Mouse (Mus musculus): ENCODE measurements at regions not wholly inside any gene's neighbourhood (a gene's known extent, or its start where the extent isn't known, plus 50 kb on each side); places are given as distances from the start of the nearest gene placed in this dataset.
"Not testable (repeated sequence)": the region's sequence is repeated elsewhere in the genome, so short reads cannot be mapped to it uniquely, and the experiment has no call there.

- no peak for DNase-seq (ENCODE audit: low spot score in 2 of 2)
These were observed 166.9 kb upstream of the Klf4 start for GRCm38 (mm10) chr4:55699161-55699560.

GRCm38 (mm10) chr4:55697108-55697507 is 164.8 kb upstream of the Klf4 start:
- no peak for DNase-seq (ENCODE audit: low spot score in 2 of 2)

- no peak for DNase-seq (ENCODE audit: low spot score in 2 of 2)
These were observed 164.2 kb upstream of the Klf4 start for GRCm38 (mm10) chr4:55696428-55696827.

GRCm38 (mm10) chr4:55695246-55695645 is 163.0 kb upstream of the Klf4 start:
- DNase-seq (ENCODE audit: low spot score in 2 of 2) = no peak

GRCm38 (mm10) chr4:55689479-55689878 is 157.2 kb upstream of the Klf4 start:
- DNase-seq (ENCODE audit: low spot score in 2 of 2) = no peak

- DNase-seq (ENCODE audit: low spot score in 2 of 2) = no peak
These were observed 154.5 kb upstream of the Klf4 start for GRCm38 (mm10) chr4:55686771-55687170.

- no peak for DNase-seq (ENCODE audit: low spot score in 2 of 2)
These were observed 140.0 kb upstream of the Klf4 start for GRCm38 (mm10) chr4:55672288-55672687.

GRCm38 (mm10) chr4:55670258-55670657 is 138.0 kb upstream of the Klf4 start:
- no peak for DNase-seq (ENCODE audit: low spot score in 2 of 2)

GRCm38 (mm10) chr4:55664822-55665221 is 132.6 kb upstream of the Klf4 start:
- no peak for DNase-seq (ENCODE audit: low spot score in 2 of 2)

GRCm38 (mm10) chr4:55663856-55664255 is 131.6 kb upstream of the Klf4 start:
- no peak for DNase-seq (ENCODE audit: low spot score in 2 of 2)

- no peak for DNase-seq (ENCODE audit: low spot score in 2 of 2)
These were observed 129.8 kb upstream of the Klf4 start for GRCm38 (mm10) chr4:55662041-55662440.

- DNase-seq (ENCODE audit: low spot score in 2 of 2) = no peak
These were observed 126.6 kb upstream of the Klf4 start for GRCm38 (mm10) chr4:55658904-55659303.

- no peak for DNase-seq (ENCODE audit: low spot score in 2 of 2)
These were observed 123.1 kb upstream of the Klf4 start for GRCm38 (mm10) chr4:55655329-55655728.

- no peak for DNase-seq (ENCODE audit: low spot score in 2 of 2)
These were observed 120.4 kb upstream of the Klf4 start for GRCm38 (mm10) chr4:55652628-55653027.

GRCm38 (mm10) chr4:55651811-55652410 is 119.6 kb upstream of the Klf4 start:
- DNase-seq (ENCODE audit: low spot score in 2 of 2) = no peak

GRCm38 (mm10) chr4:55651051-55651763 is 118.9 kb upstream of the Klf4 start:
- DNase-seq (ENCODE audit: low spot score in 2 of 2) = peak; percentile 34 to 67

- no peak for DNase-seq (ENCODE audit: low spot score in 2 of 2)
These were observed 117.9 kb upstream of the Klf4 start for GRCm38 (mm10) chr4:55650186-55650585.

GRCm38 (mm10) chr4:55648376-55648775 is 116.1 kb upstream of the Klf4 start:
- DNase-seq (ENCODE audit: low spot score in 2 of 2) = no peak

GRCm38 (mm10) chr4:55645432-55645831 is 113.2 kb upstream of the Klf4 start:
- DNase-seq (ENCODE audit: low spot score in 2 of 2) = no peak

- no peak for DNase-seq (ENCODE audit: low spot score in 2 of 2)
These were observed 112.6 kb upstream of the Klf4 start for GRCm38 (mm10) chr4:55644895-55645294.

- DNase-seq (ENCODE audit: low spot score in 2 of 2) = no peak
These were observed 102.8 kb upstream of the Klf4 start for GRCm38 (mm10) chr4:55634946-55635511.

GRCm38 (mm10) chr4:55631157-55631556 is 98.9 kb upstream of the Klf4 start:
- DNase-seq (ENCODE audit: low spot score in 2 of 2) = no peak

GRCm38 (mm10) chr4:55630215-55630614 is 97.9 kb upstream of the Klf4 start:
- not testable (repeated sequence) for DNase-seq (ENCODE audit: low spot score in 2 of 2)

Measured in spleen, postnatal 4 days (tissue).